Mouse (Mus musculus) ES-Bruce4 (cell line): ENCODE measurements around the gene Gja4.

ENCODE experiments used
- CTCF ChIP-seq: IDR thresholded peaks from one replicate; pipeline ENCODE4 v1.8.1; 2011; ENCODE audit warnings: low read depth, low read length
- EP300 ChIP-seq: IDR thresholded peaks from 2 replicates; pipeline ENCODE4 v1.6.1; 2011; ENCODE audit warnings: low read depth, low read length; ENCODE audit not compliant: insufficient read depth
- POLR2A ChIP-seq: IDR thresholded peaks from one replicate; pipeline ENCODE4 v1.8.1; 2011; ENCODE audit warnings: low read length; ENCODE audit not compliant: insufficient read depth

DNA sequence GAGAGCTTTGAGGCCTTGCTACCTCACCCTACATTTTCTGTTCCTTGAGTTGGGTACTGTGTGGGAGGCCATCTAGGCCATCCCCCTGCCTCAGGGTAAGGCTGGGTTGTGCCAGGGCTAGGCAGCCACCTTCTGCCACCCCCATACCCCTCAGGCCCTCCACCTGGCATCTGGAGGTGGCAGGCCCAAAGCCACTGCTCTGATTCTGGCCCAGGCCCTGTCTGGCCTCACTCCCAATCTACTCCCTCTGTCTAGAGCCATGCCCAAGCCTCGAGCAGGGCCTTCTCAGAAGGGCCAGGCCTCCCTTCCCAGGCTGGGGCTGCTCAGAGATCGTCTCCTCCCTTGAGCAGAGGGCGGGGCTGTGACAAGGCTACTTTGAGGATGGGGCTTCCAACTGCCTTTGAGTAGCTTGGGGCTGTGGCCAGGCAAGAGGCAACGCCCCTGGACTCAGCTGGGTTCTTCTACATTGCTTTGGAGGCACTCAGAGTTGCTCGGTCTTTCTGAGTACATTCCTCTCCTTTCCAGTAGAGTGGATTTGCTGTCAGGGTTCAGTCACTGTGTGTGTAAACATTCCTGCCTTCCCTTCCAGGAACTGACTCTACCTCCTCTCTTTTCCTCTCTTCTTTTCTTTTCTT lies 21.1 kb upstream of the Gja4 start:
- peak; percentile 84 for TF ChIP-seq EP300
- TF ChIP-seq POLR2A, result no peak
- TF ChIP-seq CTCF, result no peak
